Mouse (Mus musculus): ENCODE data around the gene Lrrc66.

The Lrrc66 gene

GRCm38 (mm10) chr5:73632291-73632690 is at the start of gene Lrrc66:
Gene Lrrc66, minus strand, starts transcription at chr5:73632526.
- no peak for DNase-seq (ENCODE audit: low read depth)

DNA sequence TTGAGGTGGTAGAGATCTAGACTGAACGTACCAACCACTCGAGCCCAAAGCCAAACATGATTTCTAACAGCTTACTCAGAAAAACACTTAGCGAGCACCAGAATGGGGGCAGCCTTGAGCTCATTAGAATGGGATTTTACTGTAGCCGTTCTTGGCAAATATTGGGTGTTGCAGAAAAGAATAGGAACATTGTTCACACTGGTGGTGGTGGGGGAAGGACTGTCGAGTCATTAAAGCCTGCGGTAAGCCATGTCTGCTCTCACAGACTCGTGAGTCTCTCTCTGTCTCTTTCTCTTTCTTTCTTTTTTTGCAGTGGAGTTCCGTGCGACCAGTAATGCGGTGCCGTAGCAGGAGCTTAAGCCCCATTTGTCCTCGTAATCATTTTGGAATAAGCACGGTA is 44.3 kb upstream of the Lrrc66 start:
- DNase-seq (ENCODE audit: low read depth): no peak

GRCm38 (mm10) chr5:73675604-73676003 is 43.3 kb upstream of the Lrrc66 start:
- no peak for DNase-seq (ENCODE audit: low read depth)

- no peak for DNase-seq (ENCODE audit: low read depth)
These were observed 37.1 kb upstream of the Lrrc66 start for GRCm38 (mm10) chr5:73669386-73669785.

GRCm38 (mm10) chr5:73667877-73668276 is 35.6 kb upstream of the Lrrc66 start:
- DNase-seq (ENCODE audit: low read depth): no peak

DNA sequence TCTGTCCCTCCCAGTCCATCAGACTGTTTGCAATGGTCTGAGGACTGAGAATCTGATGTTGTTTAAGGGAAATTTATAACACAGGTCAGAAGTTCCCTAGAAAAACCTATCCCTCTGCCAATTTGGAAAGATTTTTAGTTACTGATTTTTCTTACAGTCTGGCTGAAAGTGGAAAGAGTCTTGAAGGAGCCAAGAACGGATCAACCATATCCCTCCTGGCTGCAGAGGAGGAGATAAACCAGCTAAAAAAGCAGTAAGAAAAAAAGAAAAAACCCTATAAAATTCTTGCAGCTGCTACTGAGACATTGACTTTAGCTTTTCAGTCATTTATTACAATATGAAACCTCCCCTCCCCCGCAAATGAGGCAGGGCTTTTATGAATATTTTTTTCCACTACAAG is 34.4 kb upstream of the Lrrc66 start:
- DNase-seq (ENCODE audit: low read depth): no peak

DNA sequence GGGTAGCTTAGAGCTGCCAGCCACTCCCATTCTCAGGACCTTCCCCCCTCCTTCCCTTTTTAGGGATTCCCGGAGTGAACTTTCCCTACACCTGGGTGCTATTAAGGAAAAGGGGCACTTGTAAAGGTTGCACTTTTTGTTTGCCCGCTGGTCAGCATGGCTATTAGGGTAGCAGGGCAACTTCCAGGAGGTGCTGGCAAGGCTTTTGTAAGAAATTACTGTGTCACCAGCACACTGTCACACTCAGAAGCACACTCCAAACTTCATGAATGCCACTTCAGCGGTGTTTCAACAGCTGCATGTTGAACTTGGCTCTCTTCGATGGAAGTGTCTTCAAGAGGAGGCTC is 19.5 kb upstream of the Lrrc66 start:
- DNase-seq (ENCODE audit: low read depth): no peak

DNA sequence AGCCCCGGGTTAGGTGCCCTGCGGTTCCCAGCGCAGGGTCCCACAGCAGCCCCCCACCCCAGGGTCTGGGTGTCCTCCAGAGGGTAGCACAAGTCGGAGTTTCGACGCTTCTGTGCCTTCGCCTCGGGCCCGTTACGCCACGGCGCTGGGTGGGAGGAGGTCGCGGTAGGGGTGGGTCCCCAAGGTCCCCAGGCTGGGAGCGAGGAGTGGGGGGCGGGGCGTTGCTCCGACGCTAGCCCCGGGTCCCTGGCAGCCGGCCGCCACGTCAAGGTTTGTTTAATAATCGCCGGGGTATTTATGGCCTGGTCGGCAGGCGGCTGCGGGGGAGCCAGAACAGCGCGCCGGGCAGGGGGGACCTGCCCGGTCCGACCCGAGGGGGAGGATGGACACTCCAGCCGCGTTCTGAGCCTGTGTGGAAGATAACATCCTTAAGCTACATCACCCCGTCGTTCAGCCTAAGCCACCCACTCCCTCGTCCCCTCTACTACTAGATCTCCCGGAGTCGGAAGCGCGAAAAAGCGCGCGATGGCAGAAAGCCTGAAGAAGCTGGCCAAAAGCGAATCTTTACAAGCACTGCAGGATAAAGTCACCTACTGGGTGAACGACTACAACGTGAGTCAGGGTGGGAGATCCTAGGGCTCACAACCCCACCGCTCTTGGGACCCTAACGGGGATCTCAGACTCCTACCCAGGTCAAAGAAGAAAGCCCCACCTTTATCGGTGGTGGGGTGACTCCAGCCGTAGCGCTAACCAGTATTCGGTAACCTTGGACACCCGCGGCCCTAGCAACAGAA is 18.9 kb upstream of the Lrrc66 start, which contains the start of gene Spata18:
Gene Spata18, plus strand, starts transcription at position 319 of the 794 bp plus-strand sequence.
- DNase-seq (ENCODE audit: low read depth): no peak

DNA sequence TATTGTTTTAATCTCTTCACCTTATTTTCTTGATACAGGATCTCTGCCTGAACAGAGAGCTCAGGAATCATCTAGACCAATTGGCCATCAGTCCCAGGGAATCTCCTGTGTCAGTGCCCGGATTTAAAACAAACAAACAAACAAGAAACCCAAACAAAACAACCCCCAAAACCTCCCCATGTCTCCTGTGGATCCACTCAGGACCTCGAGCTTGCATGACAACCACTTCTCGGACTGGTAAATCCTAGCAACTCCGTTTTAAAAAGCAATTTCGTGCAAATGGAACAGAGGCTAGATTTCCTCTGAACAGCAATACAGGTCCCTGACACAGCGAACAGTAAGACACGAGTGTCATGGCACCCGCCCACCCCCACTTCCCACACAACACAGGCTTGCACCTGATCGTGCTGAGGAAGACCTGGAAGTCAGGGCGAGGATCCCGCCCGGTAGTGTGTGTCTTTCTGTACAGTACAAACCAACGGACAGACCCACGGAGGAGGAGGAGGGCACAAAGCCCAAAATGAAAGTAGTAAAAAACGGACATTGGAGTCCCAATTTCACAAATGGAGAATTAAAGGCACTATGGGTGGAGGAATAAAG is 18.1 kb upstream of the Lrrc66 start:
- DNase-seq (ENCODE audit: low read depth): no peak

DNA sequence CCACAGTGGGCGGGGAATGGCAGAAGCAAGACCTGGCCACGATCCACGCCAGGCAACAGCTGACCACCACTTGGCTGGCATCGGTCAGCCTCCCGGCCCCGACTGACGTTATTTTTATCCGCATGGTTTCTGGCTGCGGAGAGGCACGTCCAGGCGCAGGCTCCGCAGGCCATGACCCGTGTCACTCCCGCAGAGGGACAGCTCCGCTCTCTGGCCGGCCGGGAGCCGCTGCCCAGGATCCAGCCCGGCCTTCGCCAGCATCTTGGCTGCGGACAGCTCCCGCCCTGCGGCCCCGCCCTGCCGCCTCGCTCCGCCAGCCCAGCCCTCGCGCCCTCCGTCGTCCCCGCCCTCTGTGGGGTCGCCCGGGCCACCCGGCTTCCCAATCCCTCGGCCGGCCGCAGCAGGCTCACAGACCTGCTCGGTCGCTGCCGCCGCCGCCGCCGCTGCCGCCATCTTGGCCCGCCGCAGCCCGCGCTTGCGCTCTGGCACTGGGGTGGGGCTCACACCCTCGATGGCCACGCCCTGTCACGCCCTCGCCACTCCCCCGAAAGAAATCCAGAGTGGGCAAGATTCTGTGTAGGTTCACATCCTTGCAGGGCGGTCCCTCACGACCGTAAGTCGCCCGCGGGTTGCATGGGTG is 15.1 kb upstream of the Lrrc66 start, which contains the start of gene Sgcb:
Gene Sgcb, minus strand, starts transcription at position 530 of the 640 bp plus-strand sequence.
- no peak for DNase-seq (ENCODE audit: low read depth)

GRCm38 (mm10) chr5:73642091-73642490 is 9.8 kb upstream of the Lrrc66 start:
- no peak for DNase-seq (ENCODE audit: low read depth)

GRCm38 (mm10) chr5:73641058-73641457 is 8.7 kb upstream of the Lrrc66 start:
- DNase-seq (ENCODE audit: low read depth): no peak

- no peak for DNase-seq (ENCODE audit: low read depth)
These were observed 5.2 kb upstream of the Lrrc66 start for GRCm38 (mm10) chr5:73637337-73638107.

GRCm38 (mm10) chr5:73633141-73633540 is 815 bp upstream of the Lrrc66 start:
- DNase-seq (ENCODE audit: low read depth): peak; percentile 27

GRCm38 (mm10) chr5:73631001-73631558 is 1.2 kb downstream of the Lrrc66 start:
- DNase-seq (ENCODE audit: low read depth): no peak

GRCm38 (mm10) chr5:73630141-73630540 is 2.2 kb downstream of the Lrrc66 start:
- no peak for DNase-seq (ENCODE audit: low read depth)

DNA sequence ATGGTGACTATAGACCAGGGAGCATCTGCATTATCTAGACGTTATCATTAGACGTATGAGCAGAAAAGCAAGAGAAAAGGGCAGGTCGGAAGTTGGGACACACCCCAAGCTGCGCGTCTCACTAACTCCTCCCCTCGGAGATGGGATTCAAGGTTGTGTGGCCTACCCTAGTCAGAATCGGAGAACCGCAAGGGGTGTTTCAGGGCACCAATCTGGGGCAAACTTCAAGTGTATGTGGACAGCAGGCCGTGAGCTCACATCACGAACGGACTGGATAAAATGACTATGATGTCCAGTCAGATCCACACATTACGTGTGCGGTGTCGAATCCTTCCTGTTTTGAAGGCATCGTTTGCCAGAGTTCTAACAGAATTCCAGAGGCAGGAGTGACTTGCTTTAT is 4.3 kb downstream of the Lrrc66 start:
- no peak for DNase-seq (ENCODE audit: low read depth)

DNA sequence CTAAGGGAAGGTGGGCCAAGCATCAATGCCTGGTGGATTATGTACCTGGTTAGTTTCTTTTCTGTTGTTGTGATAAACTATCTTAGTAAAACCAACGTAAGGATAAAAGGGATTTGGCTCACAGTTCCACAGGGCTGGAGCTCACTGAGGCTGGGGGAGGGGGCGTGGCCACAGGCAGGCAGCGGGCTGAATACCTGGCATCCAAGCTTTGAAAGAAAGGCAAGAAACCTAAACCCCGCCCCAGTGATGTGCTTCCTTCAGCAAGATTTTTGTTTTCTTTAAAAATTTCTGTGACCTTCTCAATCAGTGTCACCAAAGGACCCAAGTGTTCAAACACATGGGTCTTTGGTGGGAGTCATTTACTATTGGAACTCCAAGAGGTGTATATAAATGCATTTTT is 4.8 kb downstream of the Lrrc66 start:
- no peak for DNase-seq (ENCODE audit: low read depth)

- no peak for DNase-seq (ENCODE audit: low read depth)
These were observed 5.5 kb downstream of the Lrrc66 start for GRCm38 (mm10) chr5:73626842-73627241.

- DNase-seq (ENCODE audit: low read depth): no peak
These were observed 6.8 kb downstream of the Lrrc66 start for GRCm38 (mm10) chr5:73625505-73625904.

- DNase-seq (ENCODE audit: low read depth): no peak
These were observed 13.4 kb downstream of the Lrrc66 start for GRCm38 (mm10) chr5:73618969-73619368.

DNA sequence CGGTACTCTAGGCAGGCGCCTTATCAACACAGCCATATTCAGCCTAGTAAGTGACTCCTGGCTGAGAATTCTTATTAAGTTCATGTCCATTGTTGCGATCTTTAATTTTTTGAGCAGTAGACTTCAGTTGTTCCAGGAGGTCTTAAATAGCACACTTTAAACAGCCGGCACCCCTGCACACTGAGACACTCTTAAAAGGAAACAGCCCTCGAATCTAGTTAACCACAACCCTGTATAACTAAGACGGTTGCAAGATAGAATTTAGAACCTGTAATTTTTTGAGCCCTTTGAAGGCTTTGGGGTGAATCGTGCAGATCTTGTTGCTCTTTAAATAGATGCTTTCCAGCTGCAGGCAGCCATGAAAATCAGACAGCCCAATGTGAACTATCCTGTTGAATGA is 17.1 kb downstream of the Lrrc66 start:
- DNase-seq (ENCODE audit: low read depth): no peak

Measured in c-Kit-positive CD71-positive TER-119-negative erythroid progenitor cells, embryonic 14.5 days (primary cell).